Mouse (Mus musculus): ENCODE measurements at regions not wholly inside any gene's neighbourhood (a gene's known extent, or its start where the extent isn't known, plus 50 kb on each side); places are given as distances from the start of the nearest gene placed in this dataset.

DNA sequence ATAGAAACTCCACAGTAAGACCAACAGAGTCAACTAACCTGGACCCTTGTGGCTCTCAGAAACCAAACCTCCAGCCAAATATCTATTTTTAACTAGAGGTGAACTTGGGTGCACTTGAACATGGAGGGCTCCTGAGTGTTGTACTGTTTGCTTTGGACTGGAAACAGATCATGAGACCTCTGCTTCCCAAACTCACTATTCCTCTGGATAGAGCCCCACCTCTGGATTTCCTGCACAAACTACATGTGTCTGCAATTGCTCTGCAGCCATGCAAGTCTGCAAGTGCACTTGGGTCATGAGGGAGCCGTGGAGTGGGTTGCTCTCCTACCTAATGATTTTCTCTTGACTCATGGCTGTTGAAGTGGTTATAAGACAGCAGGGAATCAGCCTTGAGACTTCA, 759.9 kb upstream of the Fam160b2 start:
- no peak for DNase-seq (ENCODE audit: low spot score in 2 of 2)

DNA sequence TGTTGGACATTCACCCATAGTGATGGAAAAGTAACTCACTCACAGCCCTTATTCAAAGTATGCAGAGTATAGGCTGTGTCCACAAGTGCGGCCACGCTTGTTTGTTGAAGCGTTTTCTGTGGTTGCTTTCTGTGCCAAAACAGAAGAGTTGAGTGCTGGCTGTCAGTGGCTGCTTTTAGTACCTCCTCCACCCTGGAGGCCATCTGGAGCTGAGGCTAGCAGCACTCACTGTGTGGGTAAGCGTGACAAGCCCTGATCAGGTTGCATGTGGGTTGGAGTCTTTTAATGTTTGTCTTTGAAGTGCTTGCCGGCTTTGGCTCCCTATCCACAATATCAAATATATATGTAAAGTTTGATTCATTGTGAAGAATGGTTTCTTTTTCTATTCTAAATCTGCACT, 738.6 kb upstream of the Fam160b2 start:
- peak in 1 of 2 experiments; percentile 14 for DNase-seq (ENCODE audit: low spot score in 2 of 2)

DNA sequence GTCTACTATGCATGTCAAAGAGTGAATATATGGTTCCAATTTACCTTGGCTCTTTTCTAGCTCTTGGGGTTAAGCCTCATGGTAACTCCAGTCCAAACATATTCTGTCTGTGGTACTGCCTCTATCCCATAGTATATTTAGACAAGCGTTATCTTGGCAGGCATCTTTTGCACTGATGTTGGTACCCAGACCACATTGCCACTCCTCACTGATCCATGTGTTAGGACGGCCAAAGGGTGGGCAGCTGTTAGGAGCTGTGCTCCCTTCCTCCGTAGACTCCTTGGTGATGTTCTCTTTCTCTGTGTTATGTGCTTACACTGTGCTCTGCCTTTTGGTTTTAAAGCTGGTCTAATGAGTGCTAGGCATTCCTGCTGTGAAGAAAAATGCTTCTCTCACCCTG, 737.3 kb upstream of the Fam160b2 start:
- DNase-seq (ENCODE audit: low spot score in 2 of 2), result no peak

DNA sequence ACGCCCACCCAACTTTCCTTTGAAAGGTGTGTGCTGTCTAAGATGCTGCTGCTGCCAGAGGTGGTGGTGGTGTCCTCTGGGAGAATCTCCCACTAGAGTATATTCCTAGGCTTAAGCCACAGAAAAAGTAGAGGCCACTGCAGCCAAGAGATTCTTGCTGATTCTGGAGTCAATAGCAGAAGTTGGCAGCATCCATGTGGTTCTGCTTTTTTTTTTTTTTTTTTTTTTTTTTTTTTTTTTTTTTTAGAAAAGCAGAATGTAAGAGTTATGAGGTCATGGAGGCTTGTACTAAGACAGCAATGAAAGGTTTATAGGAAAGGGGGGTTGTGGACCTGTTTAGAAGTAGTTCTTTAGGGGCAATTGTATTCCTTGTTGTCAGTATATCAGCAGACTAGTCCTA, 734.4 kb upstream of the Fam160b2 start:
- no peak for DNase-seq (ENCODE audit: low spot score in 2 of 2)

DNA sequence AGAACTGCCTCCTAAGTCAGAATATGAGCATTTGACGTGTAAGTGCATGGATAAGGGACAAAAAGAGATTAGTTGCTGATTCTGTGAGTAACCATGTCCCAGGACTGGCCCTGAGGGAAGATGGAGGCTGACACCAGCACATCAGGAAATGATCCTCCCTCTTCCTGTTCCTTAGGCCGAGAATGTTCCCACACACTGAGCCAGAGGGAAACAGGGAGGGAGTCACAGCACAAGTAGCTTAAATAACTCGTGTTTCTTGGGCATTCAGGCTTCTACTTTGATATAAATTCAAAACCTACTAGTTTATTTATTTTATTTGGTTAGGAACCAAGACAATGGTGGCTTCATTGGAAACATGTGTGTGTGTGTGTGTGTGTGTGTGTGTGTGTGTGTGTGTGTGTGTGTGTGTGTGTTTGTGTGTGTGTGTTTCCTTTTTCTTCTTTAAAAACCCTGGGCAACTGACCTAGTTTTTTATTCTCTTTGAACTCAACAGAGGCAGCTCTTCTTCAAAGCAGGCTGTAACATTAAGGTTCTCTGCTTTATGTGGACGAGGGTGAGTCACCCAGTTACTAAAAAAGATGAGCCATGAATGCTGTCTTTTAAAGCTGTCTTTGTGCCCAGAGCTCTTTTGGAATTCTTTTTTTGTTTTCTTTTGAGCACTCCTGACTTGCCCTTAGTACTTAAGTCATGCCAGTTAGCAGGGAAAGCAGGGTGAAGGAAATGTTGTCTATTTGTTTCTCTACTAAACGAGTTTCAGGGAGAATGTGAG, 730.4 kb upstream of the Fam160b2 start:
- DNase-seq (ENCODE audit: low spot score in 2 of 2), result no peak

DNA sequence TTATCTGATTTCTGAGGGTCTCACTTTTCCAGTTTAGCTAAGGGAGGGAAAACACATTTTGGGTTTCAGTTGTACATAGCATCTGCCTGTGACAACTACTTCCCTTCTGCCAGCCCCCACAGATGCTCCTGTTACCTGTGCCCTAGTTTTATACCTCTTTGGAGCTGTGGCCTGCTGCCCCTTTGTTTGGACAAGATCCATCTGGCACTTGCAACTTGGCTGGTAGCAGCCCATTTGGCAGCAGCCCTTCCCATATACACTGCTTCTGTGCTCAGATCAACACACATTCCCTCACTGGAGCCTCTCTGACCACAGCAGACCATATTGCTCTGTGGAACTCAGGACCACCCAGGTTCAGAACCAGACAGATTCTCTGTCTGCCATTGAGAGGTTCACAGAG, 728.0 kb upstream of the Fam160b2 start:
- DNase-seq (ENCODE audit: low spot score in 2 of 2), result no peak

DNA sequence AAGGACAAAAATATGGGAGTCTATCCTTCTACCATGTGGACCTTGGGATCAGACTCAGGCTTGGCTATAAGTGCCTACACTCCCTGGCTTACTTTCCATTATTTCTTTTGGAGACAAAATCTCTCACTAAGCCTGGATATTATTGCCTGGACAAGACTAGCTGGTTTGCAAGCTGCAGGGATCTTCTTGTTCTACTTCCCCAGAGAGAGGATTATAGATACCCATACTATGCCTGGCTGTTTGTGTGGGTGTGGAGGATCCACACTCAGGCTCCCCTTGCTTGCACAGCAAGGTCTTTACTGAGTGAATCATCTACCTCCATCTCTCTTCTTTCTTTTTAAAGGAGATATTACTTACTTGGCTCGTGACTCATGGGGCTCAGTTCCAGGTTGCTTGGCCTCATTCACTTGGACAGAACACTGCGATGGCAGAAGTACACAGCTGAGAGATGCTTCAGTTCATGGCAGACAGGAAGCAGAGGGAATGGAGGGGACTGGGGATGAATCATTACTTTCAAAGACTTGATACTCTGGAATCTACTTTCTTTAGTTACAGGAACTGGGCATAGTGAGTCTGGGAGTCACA, 727.0 kb upstream of the Fam160b2 start:
- no peak for DNase-seq (ENCODE audit: low spot score in 2 of 2)

DNA sequence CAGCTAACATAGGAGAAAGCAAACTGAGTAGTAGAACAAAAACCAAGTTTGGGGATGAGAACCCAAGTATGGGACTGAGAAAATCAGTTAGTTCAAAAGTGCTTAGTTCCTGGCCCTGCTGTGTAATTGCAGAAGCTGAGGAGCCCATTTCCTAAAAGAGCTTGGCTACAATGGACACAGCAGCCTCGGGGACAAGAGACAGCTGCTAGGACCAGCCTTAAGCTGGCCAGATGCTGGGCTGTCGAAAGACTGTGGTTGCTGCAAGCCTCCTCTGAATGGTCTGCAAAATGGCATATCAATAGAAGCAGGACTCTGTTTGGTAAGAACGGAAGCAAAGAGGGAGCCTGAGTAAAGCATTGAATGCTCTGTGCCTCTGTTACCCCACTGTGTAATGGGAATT, 715.6 kb upstream of the Fam160b2 start:
- DNase-seq (ENCODE audit: low spot score in 2 of 2), result no peak

DNA sequence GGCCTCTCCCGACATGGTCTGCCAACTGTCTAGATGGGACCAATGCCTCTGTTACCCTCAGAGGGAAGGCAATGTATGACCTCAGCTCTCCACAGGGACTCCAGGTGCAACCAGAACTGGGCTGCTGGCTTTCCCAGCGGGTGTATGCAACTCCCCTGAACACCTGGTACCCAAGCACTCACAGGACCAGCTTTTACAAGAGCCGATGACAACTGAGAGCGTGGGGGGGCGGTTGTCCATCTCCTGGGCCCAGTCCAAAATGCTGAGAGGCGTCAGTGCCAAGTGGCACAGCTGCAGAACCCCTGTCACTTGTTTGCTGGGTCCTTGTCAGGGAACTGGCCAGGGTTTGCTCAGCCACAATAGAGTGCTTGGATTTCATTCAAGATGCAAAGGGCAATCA, 700.1 kb upstream of the Fam160b2 start:
- no peak for DNase-seq (ENCODE audit: low spot score in 2 of 2)

DNA sequence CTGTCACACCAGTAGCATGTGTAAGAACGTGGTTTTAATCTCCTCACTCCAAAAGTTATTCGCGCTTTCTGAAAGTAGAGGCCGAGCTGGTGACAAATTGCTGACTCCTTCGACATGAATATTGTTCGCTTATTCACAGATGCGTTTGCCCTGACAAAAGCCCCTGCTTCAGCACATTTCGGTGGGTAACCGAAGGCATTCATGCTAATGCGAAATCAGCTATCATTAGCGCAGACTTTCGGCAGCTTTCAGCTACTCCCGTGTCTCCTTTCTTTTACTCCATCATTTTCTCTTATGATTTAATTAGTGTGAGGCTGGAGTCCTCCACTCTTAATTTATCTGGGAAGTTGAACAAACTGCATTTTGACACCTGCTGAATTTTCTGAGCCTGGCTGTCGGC, 681.9 kb upstream of the Fam160b2 start:
- DNase-seq (ENCODE audit: low spot score in 2 of 2), result no peak

DNA sequence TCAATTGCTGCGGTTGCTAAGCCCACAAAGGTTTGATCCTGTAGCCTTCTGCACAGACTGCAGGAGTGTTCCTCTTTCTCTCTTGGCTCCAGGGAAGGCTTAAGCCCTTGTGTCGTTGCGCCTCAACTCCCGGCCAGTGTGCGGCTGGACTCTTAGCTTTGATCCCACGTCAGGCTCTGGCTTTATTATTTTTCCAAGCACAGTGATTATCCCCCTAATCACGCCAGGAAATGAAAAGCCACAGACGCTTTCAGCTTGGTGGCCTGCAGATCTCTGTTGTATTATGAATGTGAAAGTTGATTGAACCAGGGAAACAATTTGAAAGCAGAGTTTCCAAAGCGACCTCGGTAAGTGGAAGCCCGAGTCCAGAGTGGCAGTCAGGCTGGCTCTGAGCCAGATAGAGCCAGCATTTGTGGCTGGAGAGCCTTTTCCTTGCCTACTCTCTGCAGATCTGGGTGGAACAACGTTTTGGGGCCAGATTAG, 676.7 kb upstream of the Fam160b2 start:
- DNase-seq (ENCODE audit: low spot score in 2 of 2), result peak; percentile 30 to 41

DNA sequence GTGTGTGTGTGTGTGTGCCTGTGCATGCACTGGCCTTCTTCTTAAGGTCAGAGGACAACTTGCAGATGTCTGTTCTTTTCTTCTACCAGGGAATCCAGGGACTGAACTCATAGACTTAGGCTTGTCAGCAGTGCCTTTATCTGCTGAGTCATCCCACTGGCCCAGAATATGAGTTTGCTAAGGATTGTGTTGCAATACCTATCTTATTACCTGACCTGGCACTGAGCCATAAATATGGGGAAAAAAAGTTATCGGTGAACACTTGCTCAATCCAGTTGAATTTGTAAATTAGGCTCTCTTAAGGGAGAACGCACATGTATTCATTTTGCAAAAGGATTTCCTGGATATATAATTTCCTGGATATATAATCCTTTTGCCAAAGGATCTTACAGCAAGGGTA, 672.8 kb upstream of the Fam160b2 start:
- no peak for DNase-seq (ENCODE audit: low spot score in 2 of 2)

DNA sequence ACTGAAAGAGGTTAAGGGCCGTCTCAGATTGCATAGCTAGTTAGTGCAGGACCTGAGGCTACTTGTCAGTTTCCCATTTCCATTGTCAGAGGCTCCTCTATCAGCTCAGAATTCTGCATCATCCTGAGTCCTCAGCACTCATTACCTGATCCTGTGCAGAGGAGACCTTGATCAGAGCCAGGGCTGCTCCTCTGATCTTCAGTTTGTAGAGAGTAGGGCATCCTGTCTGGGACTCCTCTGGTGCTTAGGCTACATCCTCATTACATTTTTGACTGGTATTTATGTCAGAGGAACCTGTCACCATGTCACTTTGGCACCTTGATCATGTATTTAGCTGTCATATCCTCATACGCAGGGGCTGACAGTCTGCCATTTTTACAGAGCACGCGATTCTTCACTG, 658.0 kb upstream of the Fam160b2 start:
- DNase-seq (ENCODE audit: low spot score in 2 of 2), result no peak

DNA sequence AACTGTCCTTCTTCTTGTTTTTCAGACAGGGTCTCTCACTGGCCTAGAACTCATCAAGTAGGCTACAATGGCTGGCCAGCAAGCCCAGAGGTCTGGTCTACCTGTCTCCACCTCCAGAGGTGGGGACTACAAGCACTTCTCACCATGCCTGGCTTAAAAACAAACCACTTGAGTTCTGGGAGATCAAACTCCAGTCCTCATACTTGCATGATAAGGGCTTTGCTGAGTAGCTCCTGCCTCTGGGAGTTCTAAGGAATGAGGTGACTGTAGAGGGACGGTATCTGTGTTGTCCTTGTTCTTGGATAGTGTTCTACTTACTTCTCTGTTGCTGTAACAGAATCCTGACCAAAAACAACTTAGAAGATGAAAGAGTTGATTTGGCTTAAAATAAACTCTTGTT, 654.6 kb upstream of the Fam160b2 start:
- DNase-seq (ENCODE audit: low spot score in 2 of 2), result no peak

DNA sequence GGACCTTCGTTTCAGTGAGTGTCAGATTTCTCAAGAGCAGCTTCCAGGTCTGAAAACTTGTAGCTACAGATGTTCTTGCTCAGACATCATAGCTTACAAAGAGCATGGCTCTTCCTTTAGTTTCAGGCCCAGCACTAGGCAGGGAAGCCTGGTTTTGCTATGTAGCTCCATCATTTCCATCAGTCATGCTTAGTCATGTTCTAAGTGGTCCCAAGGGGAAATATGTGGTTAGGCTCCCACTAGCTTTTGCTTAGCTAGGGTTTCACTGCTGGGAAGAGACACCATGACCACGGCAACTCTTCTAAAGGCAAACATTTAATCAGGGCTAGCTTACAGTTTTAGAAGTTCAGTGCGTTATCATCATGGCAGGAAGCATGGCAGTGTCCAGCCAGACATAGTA, 652.5 kb upstream of the Fam160b2 start:
- DNase-seq (ENCODE audit: low spot score in 2 of 2), result no peak

DNA sequence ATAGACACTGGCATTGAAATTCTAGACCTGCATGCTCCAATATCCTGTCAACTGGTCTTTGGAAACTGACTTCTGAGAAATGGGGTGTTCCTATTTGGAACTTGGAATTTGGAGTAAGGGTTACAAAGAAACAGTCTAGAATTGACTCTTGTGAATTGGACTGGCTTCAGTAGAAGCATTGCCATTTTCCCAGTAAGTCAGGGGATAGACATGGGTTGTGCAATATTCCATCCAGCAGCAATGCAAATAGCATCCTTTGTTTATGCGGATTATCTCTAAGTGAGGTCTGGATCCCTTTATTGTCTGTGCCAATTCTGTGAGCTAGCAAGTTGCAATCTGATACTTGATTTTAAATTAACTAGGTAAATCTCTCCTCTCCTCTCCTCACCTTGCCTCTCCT, 651.5 kb upstream of the Fam160b2 start:
- DNase-seq (ENCODE audit: low spot score in 2 of 2), result no peak

DNA sequence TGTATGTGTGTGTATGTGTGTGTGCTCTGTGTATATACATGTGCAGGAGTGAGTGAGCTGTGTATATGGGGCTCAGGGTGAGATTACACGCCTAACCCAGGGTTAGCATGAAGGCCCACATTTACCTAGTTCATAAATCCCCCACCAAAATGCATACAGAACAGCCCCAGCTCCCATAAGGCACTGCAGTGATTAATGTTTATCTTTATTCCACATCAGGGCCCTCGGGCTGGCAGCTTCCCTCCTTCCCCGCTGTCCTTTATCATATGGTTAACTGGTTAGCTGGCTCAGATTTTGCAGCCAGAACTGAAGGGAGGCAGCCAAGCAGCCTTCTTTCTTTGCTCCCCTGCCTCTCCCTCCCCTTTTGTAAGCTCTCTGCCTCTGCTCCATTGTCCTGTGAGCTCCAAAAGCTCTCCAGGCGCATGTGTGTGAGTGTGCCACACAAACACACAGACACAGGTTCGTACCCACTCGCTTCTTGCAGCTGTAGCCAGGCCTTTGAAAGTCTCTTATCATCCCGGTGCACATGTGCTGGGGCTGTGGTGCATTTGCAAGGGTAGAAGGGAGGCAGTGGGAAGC, 649.8 kb upstream of the Fam160b2 start:
- DNase-seq (ENCODE audit: low spot score in 2 of 2), result no peak

DNA sequence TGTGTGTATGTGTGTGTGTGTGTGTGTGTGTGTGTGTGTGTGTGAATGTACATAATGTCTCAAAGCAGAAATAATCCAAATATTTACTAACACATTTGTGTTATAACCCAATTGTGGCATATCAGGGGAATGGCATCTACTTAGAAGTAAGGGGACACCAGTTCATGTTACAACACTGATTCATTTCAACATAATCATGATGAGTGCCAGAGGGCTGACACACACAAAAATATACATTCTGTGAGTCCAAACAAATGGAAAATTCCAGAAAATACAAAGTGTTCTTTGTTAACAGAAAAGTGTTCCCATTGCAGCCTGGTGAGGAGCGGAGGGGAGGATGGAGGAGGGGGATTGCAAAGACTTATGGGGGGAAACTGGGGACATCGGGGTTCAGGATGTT, 648.9 kb upstream of the Fam160b2 start:
- no peak for DNase-seq (ENCODE audit: low spot score in 2 of 2)

DNA sequence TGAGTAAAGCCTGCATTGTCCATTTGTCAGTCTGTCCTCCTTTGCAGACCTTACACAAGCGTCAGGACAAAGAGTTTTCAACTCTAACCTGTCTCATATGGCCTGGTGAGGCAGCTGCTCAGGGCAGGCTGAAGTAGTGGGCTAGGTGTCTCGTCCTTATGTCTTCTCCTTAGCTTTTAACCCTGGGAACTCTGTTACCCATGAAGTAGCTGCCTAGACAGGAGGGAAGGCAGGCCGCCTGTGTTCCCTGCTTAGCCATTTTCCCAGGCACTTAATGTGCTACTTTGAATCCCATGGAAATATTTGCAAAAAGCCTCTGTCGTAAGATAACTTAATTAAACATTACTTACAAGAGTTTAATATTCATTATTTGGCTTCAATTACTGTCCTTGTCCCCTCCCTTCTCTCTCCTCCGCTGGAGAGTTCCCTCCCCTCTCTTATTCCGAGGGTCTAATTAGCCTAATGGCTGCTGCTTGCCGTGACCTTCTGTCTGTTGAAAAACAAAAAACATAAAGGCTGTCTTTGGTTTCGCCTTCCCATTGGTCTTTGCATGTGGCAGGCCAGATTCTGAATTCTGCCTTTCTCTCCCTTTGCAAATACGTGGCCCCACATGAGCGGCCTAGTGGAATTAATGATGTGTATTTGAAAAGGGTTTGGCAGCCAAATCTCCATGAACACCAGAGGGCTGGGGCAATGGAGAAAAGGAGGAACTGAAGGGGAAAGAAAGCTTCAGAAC, 642.2 kb upstream of the Fam160b2 start:
- DNase-seq (ENCODE audit: low spot score in 2 of 2), result peak; percentile 5 to 23

DNA sequence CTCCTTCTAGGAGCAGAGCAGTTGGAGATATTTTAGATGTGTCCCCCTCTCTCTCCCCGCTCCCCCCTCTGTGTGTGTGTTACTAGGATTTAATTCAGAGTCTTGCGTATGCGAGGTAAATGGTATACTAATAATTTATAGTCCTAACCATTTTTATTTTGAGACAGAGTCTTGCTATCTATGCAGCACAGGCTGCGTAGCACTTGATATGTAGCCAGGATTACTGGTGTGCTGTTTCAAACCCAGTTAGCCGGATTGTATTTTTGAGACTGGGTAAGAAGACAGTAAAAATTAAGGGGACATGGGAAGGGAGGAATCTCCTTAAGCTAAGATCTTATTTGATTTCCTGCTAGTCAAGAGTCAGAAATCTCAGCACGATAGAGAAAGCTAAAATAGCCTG, 636.6 kb upstream of the Fam160b2 start:
- DNase-seq (ENCODE audit: low spot score in 2 of 2), result no peak

DNA sequence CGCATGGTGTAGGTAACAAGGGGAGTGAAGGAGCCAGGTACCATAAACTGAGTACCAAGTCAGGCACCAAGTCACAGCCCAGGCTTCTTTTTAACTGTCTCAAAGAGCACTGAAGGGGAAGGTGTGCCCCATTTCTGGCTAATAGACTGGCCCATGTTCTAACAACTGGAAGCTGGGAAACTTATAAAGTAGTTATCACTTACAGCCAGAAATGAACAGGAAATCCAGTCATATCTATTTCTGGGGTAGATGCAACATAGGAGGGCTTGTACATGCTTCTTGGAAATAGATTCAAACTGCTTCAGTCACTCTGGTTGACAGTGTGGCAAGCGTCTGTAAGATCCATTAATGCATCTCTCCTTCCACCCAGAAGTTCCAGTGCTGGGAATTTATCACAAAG, 635.3 kb upstream of the Fam160b2 start:
- DNase-seq (ENCODE audit: low spot score in 2 of 2), result no peak

DNA sequence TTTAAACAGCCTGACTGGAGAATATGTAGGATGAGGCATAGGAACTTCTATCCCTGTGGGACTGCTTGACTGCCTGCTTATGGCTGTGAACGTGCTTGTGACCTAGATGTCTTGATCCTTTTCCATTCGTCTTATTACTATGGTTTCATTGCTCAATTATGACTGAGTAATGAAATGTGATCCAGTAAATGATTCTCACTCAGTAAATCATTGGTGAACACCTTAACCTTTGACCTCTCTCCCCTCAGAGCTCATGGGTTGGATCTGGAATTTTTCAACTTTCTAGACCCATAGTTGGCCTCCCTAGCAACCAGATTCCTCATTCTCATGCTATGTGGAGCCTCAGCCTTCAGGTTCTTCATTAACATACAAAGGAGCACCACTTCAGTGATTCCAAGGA, 634.6 kb upstream of the Fam160b2 start:
- no peak for DNase-seq (ENCODE audit: low spot score in 2 of 2)
